8 mouse cellular contexts compared by ENCODE assay signal in genomic region chr5:146675006-146675886, GRCm38 (mm10).
DNase-seq lines count a peak whose midpoint lies in the region; ATAC-seq and TF ChIP-seq lines count a peak whose summit lies in the region.

No protein-coding gene starts in this region.

- TF ChIP-seq POLR2A in bone marrow macrophage, adult 2 months (IDR thresholded peaks at IDR 0.05; ENCODE audit: borderline replicate concordance, low read depth, low read length) = no peak

- TF ChIP-seq CTCF in bone marrow macrophage, adult 2 months (IDR thresholded peaks at IDR 0.05; ENCODE audit: low read depth, low read length) = peak; percentile 92

- no peaks in the 10 kb centered on the region for H3K36me3 ChIP-seq in forebrain, embryonic 10.5 days (replicated peaks)
- H3K36me3 ChIP-seq in heart, embryonic 16.5 days (ENCODE audit: control insufficient read depth, insufficient read depth) = no peaks in the 10 kb centered on the region
- no peaks in the 10 kb centered on the region for H3K36me3 ChIP-seq in neural tube, embryonic 13.5 days

- WGBS in forebrain, embryonic 10.5 days = 29% methylated on average over 19 of the region's 19 CpGs
- WGBS in heart, embryonic 16.5 days = 23% methylated on average over 19 of the region's 19 CpGs
- WGBS in neural tube, embryonic 13.5 days = 22% methylated on average over 19 of the region's 19 CpGs

- 0 out of 2 replicates have a peak overlapping the region, but pooled peaks have one; percentile 14 for H3K27ac ChIP-seq in bone marrow macrophage, adult 2 months (ENCODE audit: insufficient read depth, low read depth, low read length)
- H3K27ac ChIP-seq in forebrain, embryonic 10.5 days = no peak overlapping the region
- 0 out of 2 replicates have a peak overlapping the region, but pooled peaks have one; percentile 37 for H3K27ac ChIP-seq in heart, embryonic 16.5 days (ENCODE audit: low read length)
- no peak overlapping the region for H3K27ac ChIP-seq in neural tube, embryonic 13.5 days (replicated peaks)

- H3K4me2 ChIP-seq in heart, embryonic 16.5 days (ENCODE audit: low read depth, low read length) = no peak overlapping the region
- H3K4me2 ChIP-seq in neural tube, embryonic 13.5 days = no peak overlapping the region

- ATAC-seq in heart, embryonic 16.5 days (replicated peaks; ENCODE audit: extremely low read depth, insufficient read depth, low FRiP score) = peak; percentile 58
- ATAC-seq in neural tube, embryonic 13.5 days (ENCODE audit: low read depth) = 0 out of 2 replicates have a peak, but pooled peaks have one; percentile 36

- no peak overlapping the region for H3K4me3 ChIP-seq in bone marrow macrophage, adult 2 months (ENCODE audit: insufficient read depth, low read length)
- no peak overlapping the region for H3K4me3 ChIP-seq in forebrain, embryonic 10.5 days
- H3K4me3 ChIP-seq in heart, embryonic 16.5 days (ENCODE audit: low read length) = no peak overlapping the region
- no peak overlapping the region for H3K4me3 ChIP-seq in neural tube, embryonic 13.5 days

- H3K9ac ChIP-seq in heart, embryonic 16.5 days (ENCODE audit: low read length) = no peak overlapping the region; the same call in 1 of the 2 replicates
- H3K9ac ChIP-seq in neural tube, embryonic 13.5 days = no peak overlapping the region

- no peaks in the 10 kb centered on the region for H3K9me3 ChIP-seq in forebrain, embryonic 10.5 days
- H3K9me3 ChIP-seq in heart, embryonic 16.5 days (replicated peaks; ENCODE audit: control insufficient read depth, low read length) = 0 out of 2 replicates have a peak, but pooled peaks cover 4% of the 10 kb centered on the region
- H3K9me3 ChIP-seq in neural tube, embryonic 13.5 days = no peaks in the 10 kb centered on the region; the same call in none of the 2 replicates

- peaks cover 14% of the 10 kb centered on the region for H3K4me1 ChIP-seq in bone marrow macrophage, adult 2 months (ENCODE audit: control insufficient read depth, insufficient read depth, low read length)
- peaks cover 22% of the 10 kb centered on the region for H3K4me1 ChIP-seq in forebrain, embryonic 10.5 days
- peaks cover 5% of the 10 kb centered on the region; the same call in 1 of the 2 replicates for H3K4me1 ChIP-seq in heart, embryonic 16.5 days (ENCODE audit: control insufficient read depth, insufficient read depth, low read length)
- peaks cover 36% of the 10 kb centered on the region for H3K4me1 ChIP-seq in neural tube, embryonic 13.5 days (replicated peaks)

- DNase-seq in CD8-positive naive resting alpha-beta T cell, adult 2 months (ENCODE audit: low read depth in 2 of 2, low spot score in 2 of 2) = peak; percentile 35 to 39
- peak; percentile 69 for DNase-seq in forebrain, embryonic 10.5 days (ENCODE audit: extremely low spot score, low spot score)
- peak; percentile 75 to 90 for DNase-seq in kidney, postnatal 36 days
- DNase-seq in lung, adult 18-20 months = peak; percentile 77 to 80
- DNase-seq in testis, postnatal 10 days (ENCODE audit: low spot score) = peak; percentile 79

- H3K27me3 ChIP-seq in forebrain, embryonic 10.5 days (ENCODE audit: poor library complexity, severe bottlenecking) = peaks cover 54% of the 10 kb centered on the region
- H3K27me3 ChIP-seq in heart, embryonic 16.5 days (ENCODE audit: control insufficient read depth, insufficient read depth, low read length) = no peaks in the 10 kb centered on the region
- H3K27me3 ChIP-seq in neural tube, embryonic 13.5 days = peaks cover 28% of the 10 kb centered on the region

Comparison
In these comparisons a context has a peak if more than half of its experiments do, and no peak if none do; other contexts are left out.
1. H3K27ac ChIP-seq: peak in bone marrow macrophage, adult 2 months (single experiment) and heart, embryonic 16.5 days (single experiment); none in forebrain, embryonic 10.5 days (single experiment) and neural tube, embryonic 13.5 days (single experiment).
2. Peak in every context shown above with its lines, with median percentiles within 50 percentile points of each other: DNase-seq.